Mouse (Mus musculus) cerebellum, adult 11-12 months (tissue): ENCODE results near the gene E2f4.
A peak's percentile ranks its signal among the peaks of the same experiment; 100 is the strongest.

Experiments used
- DNase-seq: peaks from one replicate; pipeline ENCODE4 v3.0.0; 2022

Gene E2f4

DNA sequence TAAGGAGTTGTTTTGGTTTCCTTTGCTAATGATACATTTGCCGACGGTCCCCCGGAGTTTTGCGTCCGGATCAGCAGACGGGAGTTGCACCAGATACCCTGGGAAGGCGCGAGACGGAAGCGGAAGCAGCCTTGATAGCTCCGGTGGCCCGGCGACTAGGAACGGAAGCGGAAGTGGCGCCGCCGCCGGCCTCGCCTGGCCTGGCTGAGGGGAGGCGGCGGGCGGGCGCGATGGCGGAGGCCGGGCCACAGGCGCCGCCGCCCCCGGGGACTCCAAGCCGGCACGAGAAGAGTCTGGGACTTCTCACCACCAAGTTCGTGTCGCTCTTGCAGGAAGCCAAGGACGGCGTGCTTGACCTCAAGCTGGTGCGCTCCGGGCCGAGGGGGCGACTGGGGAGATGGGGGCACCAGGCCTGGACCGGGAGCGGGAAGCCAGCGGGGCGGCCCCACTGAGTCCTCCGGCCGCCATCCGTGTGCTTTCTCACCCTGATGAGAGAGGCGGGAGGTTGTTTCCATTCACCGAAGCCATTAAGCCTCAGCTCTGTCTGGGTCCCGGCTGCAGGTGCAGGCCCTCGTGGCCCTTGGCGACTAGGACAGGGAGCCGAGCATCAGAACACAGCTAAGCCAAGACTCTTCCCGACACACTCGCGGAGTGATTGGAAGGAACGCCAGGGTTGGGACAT, at the start of gene E2f4:
Gene E2f4, plus strand, starts transcription at position 153 of the 682 bp plus-strand sequence.
- DNase-seq = peak; percentile 90

DNA sequence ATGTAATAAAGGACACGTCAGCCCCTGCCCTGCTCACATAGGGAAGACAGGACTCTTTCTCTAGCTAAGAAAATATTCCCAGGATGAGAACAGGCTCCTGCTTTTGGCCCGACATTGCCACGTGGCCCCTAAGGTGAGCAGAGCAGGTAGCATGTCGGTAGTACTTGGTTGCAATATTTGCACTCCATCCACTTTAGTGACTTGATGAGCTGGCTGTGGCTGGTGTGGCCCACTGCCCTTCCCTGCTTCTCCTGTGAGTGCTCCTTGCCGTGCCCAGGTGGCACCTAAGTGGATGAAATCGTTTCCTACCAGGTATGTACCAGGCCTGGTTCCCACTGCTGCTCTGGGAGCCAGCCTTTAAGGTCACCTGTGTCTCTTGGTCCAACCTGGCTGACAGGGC, 45.5 kb upstream of the E2f4 start:
- no peak for DNase-seq

DNA sequence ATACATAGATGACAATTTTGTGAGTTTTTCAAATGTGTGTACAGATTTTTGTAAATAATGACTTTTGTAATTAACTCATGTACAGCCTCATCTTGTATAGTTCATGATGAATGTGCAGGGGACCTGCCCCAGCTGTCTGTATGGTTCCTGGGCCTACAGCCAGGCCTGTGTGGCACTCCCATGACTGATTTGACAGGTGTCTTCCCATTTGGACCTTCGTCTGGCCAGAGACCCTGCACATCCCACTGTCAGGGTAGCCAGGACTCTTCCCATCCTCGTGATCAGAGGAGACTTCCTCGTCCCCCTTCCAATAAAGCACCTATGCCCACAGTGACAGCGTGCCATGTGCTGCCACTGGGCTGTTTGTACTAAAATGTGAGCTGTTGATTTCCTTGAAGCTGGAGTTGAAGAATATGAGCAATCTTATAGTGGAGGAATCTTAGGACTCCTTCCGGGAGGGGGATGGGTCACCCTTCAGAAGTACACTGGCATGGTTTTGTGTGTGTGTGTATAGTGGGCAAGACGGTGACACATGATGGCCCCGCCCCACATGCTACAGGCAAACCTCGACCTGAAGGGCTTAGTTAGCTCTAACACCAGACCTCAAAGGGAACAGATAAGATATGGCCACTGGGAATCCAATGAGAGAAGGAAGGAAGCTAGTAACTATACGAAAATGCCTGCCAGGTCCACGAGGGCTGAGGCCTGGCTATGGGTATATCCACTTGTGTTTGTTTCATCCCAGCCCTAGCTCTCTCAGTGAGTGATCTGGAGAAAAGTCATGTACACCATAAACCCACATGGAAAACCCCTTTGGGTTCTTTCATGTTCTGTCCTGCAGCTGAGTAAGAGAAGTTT, 44.6 kb upstream of the E2f4 start:
- no peak for DNase-seq

DNA sequence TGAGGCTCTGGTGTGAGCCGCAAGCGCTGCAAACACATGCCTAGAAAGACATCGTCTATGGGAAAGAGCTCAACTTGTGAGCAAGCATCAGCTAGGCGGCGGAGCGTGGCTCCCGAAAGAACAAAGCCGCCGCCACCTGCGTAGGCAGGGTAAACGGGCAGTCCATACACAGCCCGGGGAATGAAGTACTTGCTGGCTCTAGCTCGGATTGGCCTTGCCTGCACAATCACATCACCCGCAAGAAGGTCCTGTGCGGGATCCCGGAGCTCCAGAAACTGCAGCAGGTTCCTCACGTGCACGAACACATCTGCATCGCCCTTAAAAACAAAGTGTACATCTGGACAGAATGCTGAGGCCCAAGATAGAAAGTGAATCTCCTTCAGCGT, 43.7 kb upstream of the E2f4 start:
- peak; percentile 31 for DNase-seq

DNA sequence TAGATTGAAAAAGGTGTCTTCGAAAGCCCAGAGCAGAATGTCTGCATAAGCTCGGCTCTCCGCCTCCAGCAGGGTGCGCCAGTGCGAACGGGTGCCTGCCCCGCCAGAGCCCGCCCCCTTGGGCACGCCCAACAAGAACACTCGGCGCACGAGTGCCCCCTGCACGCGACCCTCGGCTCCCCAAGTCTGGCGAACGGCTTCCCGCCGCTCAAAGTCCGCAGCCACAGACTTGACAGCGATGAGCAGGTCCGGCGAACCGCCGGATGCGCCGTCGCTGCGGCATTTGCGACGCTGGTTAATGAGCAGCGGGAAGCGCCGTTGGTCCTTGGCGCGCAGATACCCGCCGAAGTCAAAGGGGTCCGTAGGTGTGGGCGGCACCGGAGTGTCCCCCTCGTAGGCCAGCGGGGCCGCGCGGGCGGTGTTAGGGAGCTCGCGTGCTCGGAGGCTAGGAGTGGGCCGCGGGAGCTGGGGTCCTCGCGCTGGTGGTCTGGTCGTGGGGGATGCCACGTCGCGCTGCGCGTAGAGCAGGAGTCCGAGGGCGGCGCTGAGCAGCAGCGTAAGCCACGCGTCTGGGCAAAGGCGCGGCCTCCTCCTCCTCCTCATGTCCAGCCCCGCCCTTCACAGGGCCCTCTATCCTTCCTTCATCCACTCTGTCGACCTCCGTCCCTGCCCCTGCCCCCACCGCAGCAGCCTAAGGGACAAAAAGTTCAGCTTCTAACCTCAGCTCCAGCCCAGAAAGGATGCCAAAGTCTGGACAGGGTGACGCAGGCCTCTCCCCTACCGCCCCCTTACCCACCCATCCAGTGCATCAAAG, 43.1 kb upstream of the E2f4 start:
- DNase-seq = peak; percentile 77

DNA sequence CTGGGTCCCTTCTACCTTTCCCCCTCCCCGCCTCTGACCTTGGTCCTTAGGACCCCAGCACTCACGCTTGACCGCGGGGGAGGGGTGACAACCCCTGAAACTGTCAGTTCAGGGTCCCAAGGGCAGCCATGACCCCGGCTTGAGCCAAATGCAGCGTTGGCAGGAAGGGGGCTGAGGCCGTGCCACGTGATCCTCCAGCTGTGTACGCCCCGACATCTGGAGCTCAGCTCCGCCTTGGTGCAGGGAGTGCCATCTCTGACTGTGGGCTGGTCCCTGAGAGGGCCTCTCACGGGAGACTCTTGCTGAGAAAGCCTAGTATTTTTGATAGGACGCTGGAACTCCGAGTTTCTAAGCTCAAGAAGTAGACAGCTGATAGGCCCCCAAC, 42.5 kb upstream of the E2f4 start, which contains the start of gene B3gnt9:
Gene B3gnt9, minus strand, starts transcription at position 188 of the 385 bp plus-strand sequence.
- DNase-seq = peak; percentile 52

DNA sequence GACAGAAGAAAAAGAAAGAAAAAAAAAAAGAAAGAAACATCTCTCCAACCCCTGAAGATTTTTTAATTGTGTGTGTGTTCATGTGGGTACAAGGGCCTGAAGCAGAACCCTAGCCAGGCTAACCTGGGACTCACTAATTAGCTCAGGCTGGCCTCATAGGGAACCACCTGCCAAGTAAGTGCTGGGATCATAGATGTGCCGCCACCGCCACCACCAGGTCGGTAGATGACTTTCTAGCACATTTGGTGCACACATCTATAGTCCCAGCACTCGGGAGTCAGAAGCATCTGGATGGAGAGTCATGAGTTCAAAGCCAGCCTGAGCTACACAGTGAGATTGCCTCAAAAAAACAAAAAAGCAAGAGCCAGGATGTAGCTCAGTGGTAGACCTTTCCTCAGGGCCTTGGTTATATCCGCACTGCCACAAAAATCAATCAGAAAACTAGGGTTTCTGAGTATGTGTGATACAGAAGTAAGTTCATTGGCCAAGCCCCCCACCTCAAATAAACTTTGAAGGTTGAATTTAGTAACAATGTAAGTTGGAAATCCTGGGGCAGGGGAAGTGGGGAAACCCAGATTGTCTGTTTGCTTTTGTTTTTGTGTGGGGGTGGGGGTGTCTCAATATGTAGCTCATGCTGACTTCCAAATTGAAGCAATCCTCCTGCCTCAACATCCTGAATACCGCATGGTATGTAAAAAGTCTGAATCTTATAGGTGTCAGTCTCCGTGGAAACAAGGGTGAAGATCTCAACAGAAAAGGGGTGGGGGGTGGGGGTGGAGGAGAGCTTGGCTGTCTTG, 39.9 kb upstream of the E2f4 start:
- no peak for DNase-seq

DNA sequence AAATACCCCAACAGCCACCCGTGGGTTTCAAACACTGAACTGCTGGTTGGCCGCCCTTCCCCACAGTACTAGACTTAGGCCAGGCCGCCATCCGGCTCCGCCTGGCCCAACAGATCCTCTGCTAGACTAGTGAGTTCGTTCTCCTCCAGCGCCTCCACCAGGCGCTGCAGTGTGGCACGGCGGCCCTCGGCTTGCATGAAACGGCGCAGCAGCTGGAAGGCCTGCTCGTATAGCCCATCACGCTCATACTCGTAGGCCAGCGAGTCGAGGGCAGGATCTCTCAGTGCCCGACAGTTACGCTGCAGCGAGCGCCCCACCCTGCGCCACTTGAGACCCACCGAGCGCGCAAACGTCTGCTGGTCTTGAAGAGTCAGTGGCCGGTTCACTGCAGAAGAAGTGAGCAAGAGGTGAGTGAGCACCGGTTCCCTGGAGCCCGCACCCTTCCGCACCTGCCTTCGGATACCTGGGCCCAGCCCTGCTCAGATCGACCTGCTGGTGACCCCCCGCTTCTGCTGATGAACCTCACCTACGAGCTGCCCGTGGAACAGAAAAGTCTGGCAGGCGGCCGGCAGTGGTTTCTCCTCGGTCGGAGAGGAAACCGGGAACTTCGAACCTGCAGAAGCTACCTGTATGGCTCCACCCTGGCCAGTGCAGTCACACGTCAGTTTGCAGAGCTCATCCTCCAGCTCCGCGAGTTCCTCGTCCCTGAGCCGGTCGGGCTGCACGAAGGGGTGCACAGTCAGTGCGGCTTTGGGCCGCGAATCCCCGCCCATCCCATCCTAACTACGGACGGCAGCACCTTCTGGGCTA, 38.3 kb upstream of the E2f4 start:
- DNase-seq = peak; percentile 38

DNA sequence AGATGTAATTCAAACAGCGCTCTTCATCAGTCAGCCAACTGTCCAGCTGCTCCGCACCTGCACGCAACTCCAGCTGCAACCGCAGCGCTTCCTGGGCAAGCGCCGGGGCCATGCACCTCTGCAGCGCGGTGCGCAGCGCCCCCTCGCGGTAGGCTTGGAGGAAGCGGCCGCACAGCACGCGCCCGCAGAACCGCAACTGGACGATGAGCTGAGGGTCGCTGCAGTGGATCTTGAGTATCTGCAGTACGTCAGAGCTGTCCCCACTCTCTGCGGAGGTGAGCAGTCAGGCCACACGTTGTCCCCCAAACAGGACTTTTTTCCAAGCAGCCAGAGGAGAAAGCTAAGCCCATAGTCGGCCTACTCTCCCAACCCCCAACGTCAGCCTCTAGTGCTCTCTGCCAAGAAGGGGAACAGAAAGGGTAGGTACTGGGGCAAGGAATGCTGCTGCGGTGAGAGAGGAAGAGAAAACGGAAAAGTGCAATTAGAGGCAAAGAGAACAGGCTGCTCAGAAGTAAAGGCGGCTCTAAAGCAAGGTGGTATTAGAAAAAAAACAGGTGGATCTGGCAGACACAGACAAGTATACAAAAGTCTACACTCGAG, 37.6 kb upstream of the E2f4 start:
- peak; percentile 65 for DNase-seq

DNA sequence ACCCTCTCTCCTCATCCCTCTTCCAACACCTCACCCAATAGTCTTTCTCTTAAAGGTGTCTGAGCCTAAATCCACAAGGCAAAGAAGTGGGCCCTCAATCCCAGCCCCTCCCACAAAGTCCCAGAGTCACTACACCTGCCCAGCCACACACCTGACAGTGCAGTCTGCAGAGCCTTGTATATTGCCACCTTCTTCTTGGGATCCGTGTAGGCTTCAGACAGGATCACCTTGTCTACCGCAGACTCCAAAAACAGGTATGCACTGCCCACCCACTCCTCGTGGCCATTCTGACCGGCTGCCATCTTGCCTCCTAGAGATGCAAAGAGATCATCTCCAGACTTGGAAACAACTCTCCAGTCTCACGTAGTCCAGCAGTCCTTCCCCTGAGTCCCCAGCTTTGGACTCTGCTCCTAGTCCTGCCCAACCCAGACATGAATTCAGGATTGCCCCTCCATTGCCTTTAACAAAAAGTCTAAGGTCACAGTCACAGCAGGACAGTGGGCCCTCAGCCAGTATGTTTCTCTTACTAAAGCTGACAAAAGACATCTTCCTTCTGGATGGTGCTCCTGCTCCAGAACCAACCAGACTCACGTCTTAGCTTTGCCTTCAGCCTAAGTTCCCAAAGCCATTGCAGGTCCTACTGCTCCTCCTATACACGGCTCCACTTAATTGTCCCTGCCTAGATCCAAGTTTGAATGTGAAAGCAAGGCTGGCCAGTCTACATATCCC, 36.9 kb upstream of the E2f4 start:
- DNase-seq = no peak

DNA sequence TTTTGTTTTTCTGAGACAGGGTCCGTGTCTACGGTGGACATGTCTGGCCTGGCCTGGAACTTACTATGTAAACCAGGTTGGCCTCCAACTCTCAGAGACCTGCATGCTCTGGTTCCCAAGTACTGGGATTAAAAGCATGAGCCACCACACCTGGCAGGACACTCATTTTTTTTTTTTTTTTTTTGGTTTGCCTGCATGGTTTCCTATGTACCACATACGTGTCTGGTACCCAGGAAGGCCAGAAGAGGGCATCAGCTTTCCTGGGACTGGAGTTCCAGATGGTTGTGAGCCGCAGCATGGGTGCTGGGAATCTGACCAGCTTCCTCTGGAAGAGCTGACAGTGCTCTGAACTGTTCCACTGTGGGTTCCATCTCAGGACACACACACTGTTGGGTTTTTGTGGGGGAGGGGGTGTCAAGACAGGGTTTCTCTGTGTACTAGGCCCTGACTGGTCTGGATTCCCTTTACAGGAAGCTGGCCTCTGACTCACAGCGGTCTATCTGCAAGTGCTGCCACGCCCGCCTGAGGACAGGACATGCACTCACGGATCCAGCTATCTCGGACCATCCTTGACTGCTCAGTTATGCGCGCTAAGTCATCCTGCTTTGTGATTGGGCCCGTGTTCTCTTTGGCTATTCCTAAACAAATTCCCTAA, 36.0 kb upstream of the E2f4 start:
- DNase-seq = no peak

DNA sequence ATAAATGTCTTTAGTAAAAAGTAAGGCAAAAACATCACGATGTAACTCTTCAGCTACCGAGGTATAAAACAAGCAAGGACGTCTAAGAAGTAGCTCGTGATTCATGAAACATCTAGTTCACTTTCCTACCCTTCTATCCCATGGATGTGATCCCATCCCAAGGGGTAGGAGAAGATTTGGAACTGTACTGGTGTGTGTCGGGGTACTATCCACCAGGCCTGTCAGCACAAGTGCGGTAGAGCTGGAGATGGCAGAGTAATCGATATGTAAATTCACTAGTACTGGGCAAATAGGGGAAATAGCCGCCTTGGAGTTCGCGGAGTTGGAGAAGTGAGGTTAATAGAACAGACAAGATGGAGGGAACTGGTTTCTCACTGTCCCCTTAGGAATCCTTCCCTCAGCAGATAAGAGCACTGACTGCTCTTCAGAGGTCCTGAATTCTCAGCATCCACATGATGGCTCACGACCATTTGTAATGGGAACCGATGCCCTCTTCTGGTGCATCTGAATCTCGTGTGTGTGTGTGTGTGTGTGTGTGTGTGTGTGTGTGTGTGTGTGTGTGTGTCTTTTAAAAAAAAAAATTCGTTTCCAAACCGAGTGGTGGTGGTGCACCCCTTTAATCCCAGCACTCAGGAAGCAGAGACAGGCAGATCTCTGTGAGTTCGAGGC, 34.1 kb upstream of the E2f4 start:
- DNase-seq = no peak

DNA sequence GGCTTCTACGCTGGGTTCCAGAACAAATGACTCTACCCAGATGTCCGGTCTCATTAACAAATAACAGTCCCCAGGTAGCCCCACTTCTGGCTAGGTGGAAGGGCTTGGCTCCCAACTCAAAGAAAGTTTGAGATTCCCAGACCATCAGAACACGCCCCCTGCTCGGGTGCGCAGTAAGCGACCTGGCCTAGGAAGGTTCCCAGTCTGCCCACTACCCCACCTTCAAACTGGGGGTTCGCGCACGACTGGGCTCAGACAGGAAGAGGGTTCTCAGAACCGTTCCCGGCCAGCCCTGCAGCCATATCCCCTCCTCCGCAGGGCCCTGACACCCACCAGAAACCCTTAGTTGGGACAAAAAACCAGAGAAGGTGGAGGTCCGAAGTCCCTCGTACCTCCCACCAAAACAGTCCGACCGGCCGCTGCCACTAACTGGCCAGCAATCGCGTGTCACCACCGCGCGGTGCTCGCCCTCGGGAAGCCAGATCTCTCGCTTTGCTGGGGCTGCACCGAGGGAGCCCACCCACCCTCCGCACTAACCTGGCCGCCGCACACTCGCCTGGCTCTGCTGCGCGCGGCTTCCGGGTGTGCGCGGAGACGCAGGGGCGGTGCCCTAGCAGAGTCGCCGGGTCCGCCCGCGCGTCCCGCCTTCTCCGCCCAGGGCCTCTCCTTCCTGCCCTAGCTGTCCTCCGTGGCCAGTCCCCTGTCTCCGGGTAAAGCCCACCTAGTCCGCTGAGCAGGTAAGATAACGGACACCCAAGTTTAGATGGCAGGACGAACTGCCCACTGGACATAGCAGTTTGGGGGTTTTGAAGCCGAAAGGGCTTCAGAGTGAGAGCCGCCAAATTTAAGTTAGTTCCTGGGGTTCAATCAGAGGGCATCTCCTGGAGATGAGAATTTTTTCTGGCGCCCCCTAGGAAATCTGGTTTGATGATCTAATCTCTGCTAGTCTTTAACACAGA, 33.2 kb upstream of the E2f4 start, which contains the start of the genes Tradd and Fbxl8:
Gene Tradd, minus strand, starts transcription at position 586 of the 959 bp plus-strand sequence.
Gene Fbxl8, plus strand, starts transcription at position 625 of the 959 bp plus-strand sequence.
- peak; percentile 59 for DNase-seq

DNA sequence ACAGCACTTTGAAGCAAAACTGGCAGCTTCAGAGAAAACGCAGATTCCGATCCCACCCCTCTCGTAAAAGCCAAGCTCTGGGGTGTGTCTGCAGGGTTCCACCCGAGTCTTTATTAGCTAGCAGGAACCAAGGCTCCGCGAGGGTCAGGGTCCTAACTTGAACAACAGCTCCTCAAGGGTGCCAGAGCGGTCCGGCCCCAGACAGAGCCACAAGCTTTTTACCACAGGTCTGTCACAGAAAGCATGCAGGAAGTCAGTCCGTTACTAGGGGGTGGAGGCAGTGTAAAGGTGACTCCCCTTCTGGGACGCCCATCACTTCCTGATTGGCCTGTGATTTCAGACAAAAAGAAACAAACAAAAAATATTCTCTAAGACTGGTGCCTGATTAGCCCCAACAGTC, 32.3 kb upstream of the E2f4 start:
- DNase-seq = peak; percentile 32

DNA sequence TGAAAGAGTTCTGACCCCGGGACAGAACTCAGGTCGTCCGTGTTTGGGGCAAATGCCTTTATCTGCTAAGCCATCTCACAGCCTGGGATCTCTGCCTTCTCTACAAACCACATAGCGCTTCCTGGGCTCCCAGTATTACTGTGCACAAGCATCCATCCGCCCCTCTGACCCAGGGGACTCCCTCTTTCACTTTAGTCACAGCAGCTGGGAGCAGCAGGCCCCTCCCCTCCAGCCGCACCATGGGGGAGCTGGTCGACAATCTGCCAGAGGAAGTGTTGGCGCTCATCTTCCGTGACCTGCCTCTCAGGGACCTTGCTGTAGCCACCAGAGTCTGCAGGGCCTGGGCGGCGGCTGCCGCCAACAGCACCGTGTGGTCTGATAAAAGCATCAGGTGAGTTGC, 30.7 kb upstream of the E2f4 start:
- DNase-seq = peak; percentile 35

DNA sequence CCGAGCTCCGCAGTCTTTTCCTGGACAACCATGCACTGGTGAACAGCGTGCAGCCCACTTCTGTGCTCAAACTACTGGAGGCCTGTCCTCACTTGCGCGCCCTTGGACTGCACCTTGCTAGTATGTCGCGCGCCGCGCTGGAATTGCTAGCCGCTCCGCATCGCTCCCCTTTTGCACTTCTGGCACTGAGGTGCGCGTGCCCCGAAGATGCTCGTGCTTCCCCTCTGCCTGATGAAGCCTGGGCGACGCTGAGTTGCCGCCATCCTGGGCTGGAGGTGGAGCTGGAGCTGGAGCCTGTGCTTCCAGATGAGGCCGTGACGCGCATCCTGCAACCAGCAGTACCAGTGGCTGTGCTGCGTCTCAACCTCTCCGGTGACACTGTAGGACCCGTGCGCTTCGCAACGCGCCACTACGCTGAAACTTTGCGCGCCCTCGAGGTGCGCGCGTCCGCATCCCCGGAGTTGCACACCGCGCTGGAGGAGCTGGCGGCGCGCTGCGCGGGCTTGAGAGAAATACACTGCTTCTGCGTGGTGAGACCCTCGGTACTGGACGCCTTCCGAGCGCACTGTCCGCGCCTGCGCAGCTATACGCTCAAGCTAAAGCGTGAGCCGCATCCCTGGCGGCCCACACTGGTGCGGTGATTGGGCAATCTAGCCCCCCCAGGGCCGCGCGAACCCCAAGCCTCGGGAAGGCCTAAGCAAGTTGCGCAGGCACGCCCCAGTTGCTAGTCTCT, 29.0 kb upstream of the E2f4 start:
- peak; percentile 82 for DNase-seq

DNA sequence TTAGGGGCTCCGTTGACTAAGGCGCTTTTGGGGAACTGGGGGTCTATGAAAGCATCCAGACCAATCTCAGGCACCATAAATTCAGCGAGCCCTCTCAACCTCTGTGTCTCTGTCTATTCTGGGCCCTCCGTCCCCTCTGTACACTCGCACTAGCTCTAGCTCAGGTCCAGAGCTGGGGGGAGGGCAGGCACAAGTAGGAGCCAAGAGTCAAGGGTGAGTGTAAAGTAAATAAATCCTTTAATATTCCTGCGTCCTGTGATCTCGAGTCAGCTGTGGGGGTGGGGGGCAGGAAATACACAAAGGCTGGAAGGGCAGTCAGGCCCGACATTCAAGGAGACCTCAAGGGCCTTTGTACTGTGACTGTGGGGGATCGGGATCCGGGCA, 28.4 kb upstream of the E2f4 start:
- no peak for DNase-seq
